Mouse (Mus musculus): ENCODE measurements at regions not wholly inside any gene's neighbourhood (a gene's known extent, or its start where the extent isn't known, plus 50 kb on each side); places are given as distances from the start of the nearest gene placed in this dataset.

DNA sequence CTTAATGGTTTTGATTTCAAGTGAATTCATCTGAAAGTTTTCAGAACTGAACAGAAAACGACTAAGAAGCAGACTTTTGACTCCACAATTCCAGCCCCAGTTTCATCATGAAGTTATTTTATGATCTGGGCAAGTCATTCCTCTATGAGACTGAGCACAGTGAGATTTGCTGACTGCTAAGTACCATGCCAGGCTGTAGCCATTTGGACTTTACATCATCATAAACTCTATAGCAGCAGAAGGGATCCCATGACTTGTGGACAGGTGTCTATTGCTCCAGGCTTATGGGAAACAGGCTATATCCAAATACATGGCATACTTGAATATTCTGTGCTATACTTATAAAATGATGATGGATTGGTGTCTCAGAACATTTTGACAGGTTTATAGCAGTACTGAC is 55.4 kb upstream of the Fam84a start:
- H3K9me3 ChIP-seq (ENCODE audit: control insufficient read depth, low read length) = no peaks in the 10 kb centered on the region
- no peak overlapping the region for H3K4me3 ChIP-seq (ENCODE audit: low read depth, low read length)
- no peak overlapping the region for H3K4me2 ChIP-seq
- no peaks in the 10 kb centered on the region for H3K36me3 ChIP-seq (ENCODE audit: control insufficient read depth, insufficient read depth, low read length)
- DNase-seq (ENCODE audit: low spot score, missing footprints) (no peak), ATAC-seq (ENCODE audit: low FRiP score) (no peak)
- no peak overlapping the region for H3K9ac ChIP-seq (ENCODE audit: low read length)
- no peaks in the 10 kb centered on the region for H3K27me3 ChIP-seq (ENCODE audit: control insufficient read depth, insufficient read depth, low read length)
- 60% methylated on average over 1 of the region's 1 CpGs for WGBS
- no peaks in the 10 kb centered on the region for H3K4me1 ChIP-seq (ENCODE audit: control insufficient read depth, insufficient read depth, low read length)
- H3K27ac ChIP-seq (ENCODE audit: low read depth, low read length) = no peak overlapping the region

GRCm38 (mm10) chr12:14204491-14204890 is 52.6 kb upstream of the Fam84a start:
- H3K36me3 ChIP-seq (ENCODE audit: control insufficient read depth, insufficient read depth, low read length) = no peaks in the 10 kb centered on the region
- no peak overlapping the region for H3K4me3 ChIP-seq (ENCODE audit: low read depth, low read length)
- H3K9ac ChIP-seq (ENCODE audit: low read length) = no peak overlapping the region
- no peak overlapping the region for H3K4me2 ChIP-seq
- H3K4me1 ChIP-seq (ENCODE audit: control insufficient read depth, insufficient read depth, low read length) = no peaks in the 10 kb centered on the region
- H3K9me3 ChIP-seq (ENCODE audit: control insufficient read depth, low read length) = no peaks in the 10 kb centered on the region
- no peaks in the 10 kb centered on the region for H3K27me3 ChIP-seq (ENCODE audit: control insufficient read depth, insufficient read depth, low read length)
- ATAC-seq (ENCODE audit: low FRiP score) = no peak
- WGBS = 100% methylated on average over 1 of the region's 1 CpGs
- no peak overlapping the region for H3K27ac ChIP-seq (ENCODE audit: low read depth, low read length)
- no peak for DNase-seq (ENCODE audit: low spot score, missing footprints)

Measured in midbrain, embryonic 11.5 days (tissue).